Mouse (Mus musculus) CD4-positive naive resting alpha-beta T cell, adult 76 days (primary cell): Measurements from ENCODE around the gene Rps12. TPM values are rescaled to one million over a fixed set of nuclear protein-coding genes. Genes with fewer than 3 reads are reported as not detected.

ENCODE experiments used
- total RNA-seq: library from RNA; stranded (reverse); gene quantifications from one replicate; pipeline ENCODE4 v1.2.4, GENCODE M21; 2023

The Rps12 gene
- 901 TPM for total RNA-seq

DNA sequence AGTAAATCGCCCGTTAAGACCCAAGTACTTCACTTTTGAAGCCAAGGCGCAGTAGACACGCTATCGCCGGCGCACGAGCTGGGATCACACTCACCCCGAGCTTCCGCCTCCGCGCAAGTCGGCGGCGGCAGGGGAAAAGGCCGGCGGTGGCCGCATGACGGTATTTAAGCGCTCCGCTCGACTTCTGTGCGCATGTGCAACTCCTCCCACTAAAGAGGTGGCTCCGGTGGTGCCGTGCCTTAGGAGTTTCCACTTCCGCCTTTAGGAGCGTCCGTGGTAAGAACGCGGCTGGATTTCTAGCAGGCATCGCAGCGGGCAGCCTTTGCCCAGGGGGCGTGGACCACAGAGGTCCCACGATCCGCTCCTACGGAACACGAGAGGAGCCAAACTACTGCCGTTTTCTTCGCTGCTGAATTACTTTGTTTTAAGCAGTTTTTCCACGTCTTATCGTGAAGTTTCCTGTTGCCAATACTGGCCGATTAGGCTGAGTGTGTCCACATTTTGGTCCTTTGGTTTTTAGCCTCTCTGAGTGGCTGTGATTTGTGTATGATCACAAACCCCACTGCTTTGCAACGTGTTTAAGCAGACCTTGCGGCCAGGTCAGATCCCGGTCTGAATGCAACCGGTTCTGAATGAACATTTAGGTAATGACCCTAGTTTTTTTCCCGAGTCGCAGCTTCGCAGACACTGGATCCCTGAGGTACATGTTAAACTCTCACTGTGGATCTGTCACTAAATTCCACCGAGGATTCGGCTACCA is at the start of gene Rps12:
Rps12 (minus strand) TSS at position 214 of the 760 bp plus-strand sequence.

DNA sequence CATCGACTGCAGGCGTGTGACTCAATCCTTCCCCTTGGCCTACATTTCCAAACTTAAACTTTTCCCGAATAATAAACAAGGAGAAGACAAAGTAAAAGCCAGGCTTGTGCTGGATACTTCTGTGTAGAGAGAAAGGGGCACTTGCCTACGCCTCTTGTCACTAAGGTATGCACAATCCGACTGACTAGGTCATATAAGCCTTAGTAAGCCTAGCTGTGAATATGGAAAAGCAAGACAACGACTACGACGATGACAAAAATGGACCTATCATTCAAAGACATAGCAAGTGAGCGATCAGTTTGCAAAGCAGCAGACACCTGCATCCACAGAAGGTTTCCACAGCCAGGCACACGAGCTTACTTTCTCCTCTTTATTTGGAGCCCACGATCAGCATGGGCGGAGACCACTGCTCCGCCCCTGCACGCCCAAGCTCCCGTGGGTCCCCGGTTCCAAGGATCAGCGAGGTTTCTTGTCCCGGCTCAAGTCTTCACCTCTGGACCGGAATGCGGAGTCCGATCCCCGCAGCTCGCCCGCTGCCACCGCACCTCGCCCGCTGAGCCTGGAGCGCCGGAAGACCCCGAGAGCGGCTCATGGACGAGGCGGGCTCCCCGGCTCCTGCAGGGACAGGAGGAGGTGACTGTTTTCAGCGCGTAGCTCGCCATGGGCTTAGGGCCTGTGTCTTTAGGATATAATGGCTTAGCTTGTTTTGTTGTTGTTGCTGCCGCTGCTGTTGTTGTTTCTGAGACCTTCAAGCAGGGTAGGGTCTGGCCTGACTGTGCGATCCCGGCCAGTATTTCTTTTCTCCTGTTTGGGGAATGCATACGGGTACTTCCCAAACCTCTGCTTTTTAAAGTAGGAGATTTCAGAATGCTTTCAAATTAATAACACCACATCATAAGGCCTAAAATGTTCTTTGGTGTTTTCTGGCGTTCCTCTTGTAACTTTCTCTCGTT is 9.8 kb upstream of the Rps12 start, which contains the start of gene Slc18b1:
Slc18b1 (plus strand) TSS at position 436 of the 953 bp plus-strand sequence.

Other genes starting within 250 kb of the Rps12 start
- not detected for gene Slc18b1, start 9.7 kb upstream of the Rps12 start, total RNA-seq
- 0.32 TPM for gene Vnn3, start 64.2 kb upstream of the Rps12 start, total RNA-seq
- not detected for gene Vnn1, start 107.4 kb upstream of the Rps12 start, total RNA-seq
- not detected for gene Taar1, start 133.1 kb upstream of the Rps12 start, total RNA-seq
- not detected for gene Taar2, start 151.3 kb upstream of the Rps12 start, total RNA-seq
- not detected for gene Taar3, start 162.3 kb upstream of the Rps12 start, total RNA-seq
- gene Taar4, start 173.2 kb upstream of the Rps12 start, total RNA-seq = not detected
- not detected for gene Taar5, start 183.4 kb upstream of the Rps12 start, total RNA-seq
- gene Taar6, start 198.4 kb upstream of the Rps12 start, total RNA-seq = not detected
- gene Taar7a, start 206.2 kb upstream of the Rps12 start, total RNA-seq = not detected
- not detected for gene Taar7b, start 212.7 kb upstream of the Rps12 start, total RNA-seq
- gene Taar7d, start 239.9 kb upstream of the Rps12 start, total RNA-seq = not detected